Mouse (Mus musculus) layer of hippocampus, postnatal 14 days (tissue): ENCODE measurements at regions not wholly inside any gene's neighbourhood (a gene's known extent, or its start where the extent isn't known, plus 50 kb on each side); places are given as distances from the start of the nearest gene placed in this dataset.
A peak's percentile ranks its signal among the peaks of the same experiment; 100 is the strongest.
"Not testable (repeated sequence)": the region's sequence is repeated elsewhere in the genome, so short reads cannot be mapped to it uniquely, and the experiment has no call there.

Experiments used
- DNase-seq, 2 experiments: peaks; one replicate each; pipeline ENCODE4 v3.0.0; 2021 to 2022; ENCODE audit warnings: low spot score in 2 of 2, mixed read lengths in 1 of 2

- peak in 1 of 2 experiments; percentile 53 for DNase-seq
These were observed 60.4 kb upstream of the Poc5 start for GRCm38 (mm10) chr13:96327707-96328106.

DNA sequence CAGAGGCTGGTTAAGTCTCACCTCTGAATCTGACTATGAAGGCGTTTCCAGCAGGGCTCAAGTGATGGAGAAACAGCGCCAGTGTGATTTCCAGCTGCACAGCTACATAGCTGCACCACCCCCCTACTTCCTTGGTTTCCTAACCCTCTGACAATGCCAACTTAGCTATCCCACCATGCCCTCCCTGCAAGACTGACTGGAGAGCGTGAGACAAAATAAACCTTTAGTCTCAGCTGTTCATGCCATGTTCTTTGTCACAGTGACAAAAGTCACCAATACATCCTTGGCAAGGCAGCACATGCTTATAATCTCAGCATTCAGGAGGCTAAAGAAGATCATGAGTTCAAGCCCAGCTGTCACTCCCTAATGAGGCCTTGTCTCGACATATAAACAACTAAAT lies 63.5 kb upstream of the Poc5 start:
- no peak for DNase-seq

GRCm38 (mm10) chr13:96317161-96317560 lies 70.9 kb upstream of the Poc5 start:
- not testable (repeated sequence) for DNase-seq

- peak in 1 of 2 experiments; percentile 16 for DNase-seq
These were observed 74.9 kb upstream of the Poc5 start for GRCm38 (mm10) chr13:96313241-96313640.

- no peak for DNase-seq
These were observed 85.6 kb upstream of the Poc5 start for GRCm38 (mm10) chr13:96302495-96302894.

- no peak for DNase-seq
These were observed 100.3 kb upstream of the Poc5 start for GRCm38 (mm10) chr13:96287797-96288196.

DNA sequence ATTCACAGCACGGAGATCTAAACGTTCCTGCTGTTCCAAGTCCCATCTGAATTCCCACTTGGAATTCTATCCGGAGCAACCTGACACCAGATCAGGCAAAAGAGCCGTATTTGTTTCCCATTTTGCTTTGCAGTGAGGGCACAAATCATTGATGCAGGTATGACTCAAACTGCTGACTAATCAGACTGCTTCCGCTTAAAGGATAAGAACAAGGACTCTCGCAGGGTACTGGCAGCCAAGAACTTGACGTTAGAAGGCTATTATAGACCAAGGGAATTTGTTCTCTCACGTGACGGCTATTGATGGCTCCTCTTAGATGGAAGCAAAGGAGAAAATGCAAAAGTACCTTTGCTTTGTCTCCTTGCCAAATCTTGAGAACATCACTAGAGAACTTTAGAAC lies 118.1 kb upstream of the Poc5 start:
- no peak for DNase-seq

DNA sequence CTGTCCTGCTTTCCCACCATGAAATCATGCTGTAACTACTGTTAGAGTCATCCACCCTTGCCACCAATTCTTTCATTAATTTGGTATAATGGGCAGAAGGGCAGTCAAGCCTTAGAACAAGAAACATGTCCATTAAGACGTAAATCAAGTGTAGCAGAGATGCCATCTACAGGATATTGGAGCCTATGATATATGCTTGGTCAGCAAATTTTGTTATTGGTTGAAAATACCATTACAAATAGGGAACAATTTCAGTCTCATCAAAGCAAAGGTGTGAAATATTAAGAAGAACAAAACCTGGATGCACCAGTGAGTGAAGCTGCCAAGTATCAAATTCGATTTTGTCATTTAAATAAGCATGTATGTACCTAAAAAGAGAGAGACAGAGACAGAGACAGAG lies 123.6 kb upstream of the Sv2c start:
- DNase-seq, result no peak

GRCm38 (mm10) chr13:96254391-96254790 lies 122.0 kb upstream of the Sv2c start:
- DNase-seq, result no peak

DNA sequence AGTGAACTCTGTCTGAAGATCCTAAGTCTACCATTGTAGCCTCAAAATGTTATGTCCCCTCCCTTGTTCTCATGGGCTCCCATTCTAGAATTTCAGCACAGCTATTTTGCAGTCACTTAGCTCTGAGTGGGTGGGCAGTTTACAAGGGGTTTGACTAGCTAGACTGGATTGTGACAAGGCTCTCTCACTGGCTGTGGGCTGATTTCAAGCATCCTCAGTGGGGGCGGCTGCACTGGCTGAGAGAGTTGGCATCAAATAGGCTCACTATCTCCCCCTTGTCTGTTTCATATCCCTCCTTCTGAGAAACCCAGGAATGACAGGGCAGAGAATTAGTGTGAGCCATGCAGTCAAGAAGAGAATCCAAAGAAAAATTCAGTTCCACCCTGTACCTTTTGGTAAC lies 88.4 kb upstream of the Sv2c start:
- DNase-seq, result no peak

DNA sequence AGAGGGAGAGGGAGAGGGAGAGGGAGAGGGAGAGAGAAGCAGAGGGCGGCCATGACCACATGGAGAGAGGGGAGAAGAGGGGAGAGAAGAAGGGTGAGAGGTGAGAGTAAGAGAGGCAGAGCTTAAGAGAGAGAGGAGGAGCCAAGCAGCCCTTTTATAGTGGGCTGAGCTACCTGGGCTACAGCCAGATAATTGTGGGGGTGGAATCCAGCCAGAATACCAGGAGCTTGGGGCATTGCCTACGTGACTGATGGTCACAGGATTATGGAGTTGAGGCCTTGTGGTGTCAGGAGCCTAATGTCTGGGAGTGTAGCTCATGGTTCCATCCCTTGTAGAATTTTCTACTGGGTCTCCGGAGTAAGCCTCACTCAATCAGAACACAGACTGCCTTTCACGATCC lies 83.1 kb upstream of the Sv2c start:
- no peak for DNase-seq

DNA sequence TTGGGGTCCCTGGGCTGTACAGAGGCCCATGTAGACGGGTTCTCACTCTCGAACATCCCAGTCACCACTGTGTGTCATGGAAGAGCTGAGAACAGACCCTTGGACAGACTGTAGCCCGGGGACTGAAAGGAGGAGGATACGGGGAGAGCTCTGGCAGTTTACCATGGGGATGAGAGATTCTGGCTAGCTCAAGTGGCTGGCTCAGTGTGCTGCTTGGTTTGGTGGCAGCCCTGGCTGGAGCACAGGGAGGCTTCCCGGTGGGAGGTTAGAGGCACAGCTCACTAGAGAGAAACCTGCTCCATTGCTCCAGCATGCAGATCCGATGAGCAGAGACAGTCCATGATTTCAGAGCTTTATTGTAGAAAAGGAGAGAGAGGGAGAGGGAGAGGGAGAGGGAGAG lies 82.7 kb upstream of the Sv2c start:
- DNase-seq, result no peak

DNA sequence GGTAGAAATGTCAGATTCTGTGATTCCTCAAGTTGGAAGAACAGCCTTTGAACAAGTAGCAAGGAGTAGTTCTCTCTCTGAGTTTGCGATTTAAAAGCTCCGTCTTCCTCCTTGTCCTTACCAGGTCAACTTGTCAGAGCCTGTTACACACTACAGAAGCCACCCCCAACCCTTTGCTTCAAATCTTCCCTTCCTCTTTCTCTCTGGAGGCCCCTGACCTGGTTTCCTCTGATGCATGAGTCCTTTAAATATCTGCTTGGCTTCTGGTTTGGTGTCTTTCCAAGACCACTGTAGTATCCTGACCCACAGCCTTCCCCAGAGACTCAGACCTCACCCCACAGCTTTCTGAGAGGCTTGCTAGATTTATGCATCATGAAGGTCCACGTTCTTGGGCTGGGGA lies 73.7 kb upstream of the Sv2c start:
- no peak for DNase-seq

- no peak for DNase-seq
These were observed 56.2 kb upstream of the Sv2c start for GRCm38 (mm10) chr13:96188618-96189017.
